Mouse (Mus musculus): ENCODE results near the gene Mrgprh. TPM values are rescaled to one million over a fixed set of nuclear protein-coding genes. Genes with fewer than 3 reads are reported as not detected.

Mrgprh gene
- polyA plus RNA-seq, 1 experiment from 2014 or later = not detected

- H3K36me3 ChIP-seq (replicated peaks) = peaks cover 36% of the 10 kb centered on the region
- 68% methylated on average over 12 of the region's 12 CpGs for WGBS (ENCODE audit: insufficient replicate concordance)
- ATAC-seq (ENCODE audit: insufficient read depth) = no peak
Observed at GRCm38 (mm10) chr17:12903372-12904333, 27.8 kb downstream of the Mrgprh start.

GRCm38 (mm10) chr17:12904349-12904748 lies 28.5 kb downstream of the Mrgprh start:
- Histone ChIP-seq H3K9me3 (replicated peaks) (no peaks in the 10 kb centered on the region), H3K9ac (no peak overlapping the region), H3K36me3 (replicated peaks) (peaks cover 36% of the 10 kb centered on the region), H3K4me2 (no peak overlapping the region), H3K27me3 (no peaks in the 10 kb centered on the region), H3K4me3 (replicated peaks) (no peak overlapping the region), H3K27ac (replicated peaks) (no peak overlapping the region), H3K4me1 (replicated peaks) (no peaks in the 10 kb centered on the region)
- ATAC-seq (ENCODE audit: insufficient read depth) = no peak
- WGBS (ENCODE audit: insufficient replicate concordance) = 59% methylated on average over 1 of the region's 1 CpGs

More at GRCm38 (mm10) chr17:12903372-12904333, 27.8 kb downstream of the Mrgprh start:
- Histone ChIP-seq H3K4me1 (replicated peaks) (no peaks in the 10 kb centered on the region), H3K9me3 (replicated peaks) (no peaks in the 10 kb centered on the region), H3K9ac (no peak overlapping the region), H3K4me2 (no peak overlapping the region), H3K27ac (replicated peaks) (no peak overlapping the region), H3K4me3 (replicated peaks) (no peak overlapping the region), H3K27me3 (no peaks in the 10 kb centered on the region)

- Histone ChIP-seq H3K4me3 (replicated peaks) (no peak overlapping the region), H3K36me3 (replicated peaks) (peaks cover 36% of the 10 kb centered on the region), H3K4me1 (replicated peaks) (no peaks in the 10 kb centered on the region), H3K4me2 (no peak overlapping the region), H3K9me3 (replicated peaks) (no peaks in the 10 kb centered on the region), H3K27ac (replicated peaks) (no peak overlapping the region), H3K27me3 (no peaks in the 10 kb centered on the region), H3K9ac (no peak overlapping the region)
- no peak for ATAC-seq (ENCODE audit: insufficient read depth)
- 84% methylated on average over 4 of the region's 4 CpGs for WGBS (ENCODE audit: insufficient replicate concordance)
Observed at GRCm38 (mm10) chr17:12905810-12906209, 30.0 kb downstream of the Mrgprh start.

GRCm38 (mm10) chr17:12906436-12906835 lies 30.6 kb downstream of the Mrgprh start:
- no peak for ATAC-seq (ENCODE audit: insufficient read depth)
- 80% methylated on average over 9 of the region's 9 CpGs for WGBS (ENCODE audit: insufficient replicate concordance)
- Histone ChIP-seq H3K4me3 (replicated peaks) (no peak overlapping the region), H3K4me1 (replicated peaks) (no peaks in the 10 kb centered on the region), H3K9ac (no peak overlapping the region), H3K9me3 (replicated peaks) (no peaks in the 10 kb centered on the region), H3K4me2 (no peak overlapping the region), H3K36me3 (replicated peaks) (peaks cover 42% of the 10 kb centered on the region), H3K27ac (replicated peaks) (no peak overlapping the region), H3K27me3 (no peaks in the 10 kb centered on the region)

GRCm38 (mm10) chr17:12909361-12910280 lies 33.8 kb downstream of the Mrgprh start, which contains the start of gene Pnldc1:
TSS of gene Pnldc1 (minus strand) at chr17:12910230.
- H3K4me1 ChIP-seq (replicated peaks) = peaks cover 9% of the 10 kb centered on the region
- ATAC-seq (ENCODE audit: insufficient read depth) = no peak
- H3K4me2 ChIP-seq = no peak within 1 kb of the TSS
- no peak within 1 kb of the TSS for H3K9ac ChIP-seq
- WGBS (ENCODE audit: insufficient replicate concordance) = 82% methylated on average over 35 of the region's 35 CpGs
- H3K9me3 ChIP-seq (replicated peaks) = no peaks in the 10 kb centered on the region
- H3K4me3 ChIP-seq (replicated peaks) = no peak within 1 kb of the TSS
- peaks cover 54% of the 10 kb centered on the region for H3K36me3 ChIP-seq (replicated peaks)
- H3K27ac ChIP-seq (replicated peaks) = no peak within 1 kb of the TSS
- H3K27me3 ChIP-seq = no peaks in the 10 kb centered on the region

- peaks cover 12% of the 10 kb centered on the region for H3K4me1 ChIP-seq (replicated peaks)
- H3K27me3 ChIP-seq = no peaks in the 10 kb centered on the region
- no peak for ATAC-seq (ENCODE audit: insufficient read depth)
- H3K4me2 ChIP-seq = no peak overlapping the region
- peaks cover 48% of the 10 kb centered on the region for H3K36me3 ChIP-seq (replicated peaks)
- no peaks in the 10 kb centered on the region for H3K9me3 ChIP-seq (replicated peaks)
- H3K4me3 ChIP-seq (replicated peaks) = no peak overlapping the region
- WGBS (ENCODE audit: insufficient replicate concordance) = 75% methylated on average over 8 of the region's 8 CpGs
- no peak overlapping the region for H3K27ac ChIP-seq (replicated peaks)
- no peak overlapping the region for H3K9ac ChIP-seq
Observed at GRCm38 (mm10) chr17:12910391-12910790, 34.6 kb downstream of the Mrgprh start.

GRCm38 (mm10) chr17:12915488-12915880 lies 39.6 kb downstream of the Mrgprh start, which contains the start of gene Tcp1:
TSS of gene Tcp1 (plus strand) at chr17:12915701.
- peaks cover 63% of the 10 kb centered on the region for H3K36me3 ChIP-seq (replicated peaks)

GRCm38 (mm10) chr17:12915881-12916583 lies 40.2 kb downstream of the Mrgprh start, which contains the start of gene Mrpl18:
TSS of gene Mrpl18 (minus strand) at chr17:12916345.
- peaks cover 63% of the 10 kb centered on the region for H3K36me3 ChIP-seq (replicated peaks)
- peak within 1 kb of the TSS; percentile 76 for H3K4me2 ChIP-seq
- H3K9ac ChIP-seq = peak within 1 kb of the TSS; percentile 97
- peak; percentile 98 for ATAC-seq (ENCODE audit: insufficient read depth)
- peak within 1 kb of the TSS; percentile 98 for H3K4me3 ChIP-seq (replicated peaks)
- peak within 1 kb of the TSS; percentile 93 for H3K27ac ChIP-seq (replicated peaks)
- H3K4me1 ChIP-seq (replicated peaks) = peaks cover 25% of the 10 kb centered on the region
- under 1% methylated on average over 56 of the region's 56 CpGs for WGBS (ENCODE audit: insufficient replicate concordance)
- no peaks in the 10 kb centered on the region for H3K27me3 ChIP-seq
- H3K9me3 ChIP-seq (replicated peaks) = no peaks in the 10 kb centered on the region

More at GRCm38 (mm10) chr17:12915488-12915880, 39.6 kb downstream of the Mrgprh start, which contains the start of gene Tcp1:
- no peak for ATAC-seq (ENCODE audit: insufficient read depth)
- Histone ChIP-seq H3K4me1 (replicated peaks) (peaks cover 25% of the 10 kb centered on the region), H3K4me3 (replicated peaks) (peak within 1 kb of the TSS; percentile 98), H3K9ac (peak within 1 kb of the TSS; percentile 97), H3K4me2 (peak within 1 kb of the TSS; percentile 76), H3K27me3 (no peaks in the 10 kb centered on the region), H3K27ac (replicated peaks) (peak within 1 kb of the TSS; percentile 93), H3K9me3 (replicated peaks) (no peaks in the 10 kb centered on the region)
- under 1% methylated on average over 18 of the region's 18 CpGs for WGBS (ENCODE audit: insufficient replicate concordance)

- H3K4me2 ChIP-seq = peak overlapping the region; percentile 76
- H3K36me3 ChIP-seq (replicated peaks) = peaks cover 62% of the 10 kb centered on the region
- WGBS (ENCODE audit: insufficient replicate concordance) = under 1% methylated on average over 40 of the region's 40 CpGs
- no peaks in the 10 kb centered on the region for H3K27me3 ChIP-seq
- H3K4me3 ChIP-seq (replicated peaks) = peak overlapping the region; percentile 98
- ATAC-seq (ENCODE audit: insufficient read depth) = peak; percentile 65
- H3K9me3 ChIP-seq (replicated peaks) = no peaks in the 10 kb centered on the region
- peak overlapping the region; percentile 97 for H3K9ac ChIP-seq
- peaks cover 25% of the 10 kb centered on the region for H3K4me1 ChIP-seq (replicated peaks)
- H3K27ac ChIP-seq (replicated peaks) = peak overlapping the region; percentile 93
Observed at GRCm38 (mm10) chr17:12916588-12917380, 41.0 kb downstream of the Mrgprh start.

GRCm38 (mm10) chr17:12921073-12921472 lies 45.2 kb downstream of the Mrgprh start:
- Histone ChIP-seq H3K9me3 (replicated peaks) (no peaks in the 10 kb centered on the region), H3K36me3 (replicated peaks) (peaks cover 78% of the 10 kb centered on the region), H3K27me3 (no peaks in the 10 kb centered on the region), H3K4me2 (no peak overlapping the region), H3K4me3 (replicated peaks) (no peak overlapping the region), H3K27ac (replicated peaks) (no peak overlapping the region), H3K4me1 (replicated peaks) (peaks cover 16% of the 10 kb centered on the region), H3K9ac (no peak overlapping the region)
- ATAC-seq (ENCODE audit: insufficient read depth) = no peak
- 80% methylated on average over 1 of the region's 1 CpGs for WGBS (ENCODE audit: insufficient replicate concordance)
